Mouse (Mus musculus) lung, embryonic 16.5 days (tissue): ENCODE data around the gene Slc7a6os. TPM values are rescaled to one million over a fixed set of nuclear protein-coding genes. Genes with fewer than 3 reads are reported as not detected.
A peak's percentile ranks its signal among the peaks of the same experiment; 100 is the strongest.
"Not testable (repeated sequence)": the region's sequence is repeated elsewhere in the genome, so short reads cannot be mapped to it uniquely, and the experiment has no call there.

ENCODE experiments used
- ATAC-seq: fragments of 200-750 bp; cut with Nextera tagmentation; 2 replicates; pipeline ENCODE4 v1.8.0; 2017; ENCODE audit warnings: low read depth, mild to moderate bottlenecking, moderate library complexity
- H3K27ac ChIP-seq: fragments of 300-500 bp; sonication (generic); 2 replicates; pipeline ENCODE4 v1.5.1; 2014; ENCODE audit warnings: mild to moderate bottlenecking, control low read depth, low read length
- H3K27me3 ChIP-seq: fragments of 300-500 bp; sonication (generic); 2 replicates; pipeline ENCODE4 v1.6.1; 2014; ENCODE audit warnings: low read depth, low read length, mixed read lengths; ENCODE audit not compliant: control insufficient read depth, insufficient read depth
- H3K36me3 ChIP-seq: fragments of 300-500 bp; sonication (generic); 2 replicates; pipeline ENCODE4 v1.6.1; 2014; ENCODE audit warnings: low read length; ENCODE audit not compliant: control insufficient read depth, insufficient read depth
- H3K4me1 ChIP-seq: fragments of 300-500 bp; sonication (generic); replicated peaks from 2 replicates; pipeline ENCODE4 v1.6.1; 2014; ENCODE audit warnings: low read length, mixed read lengths; ENCODE audit not compliant: control insufficient read depth, insufficient read depth
- H3K4me2 ChIP-seq: fragments of 300-500 bp; sonication (generic); 2 replicates; pipeline ENCODE4 v1.6.1; 2014; ENCODE audit warnings: low read depth, low read length, control low read depth
- H3K4me3 ChIP-seq: fragments of 300-500 bp; sonication (generic); 2 replicates; pipeline ENCODE4 v1.5.1; 2014; ENCODE audit warnings: mild to moderate bottlenecking, low read length, control low read depth
- H3K9ac ChIP-seq: fragments of 300-500 bp; sonication (generic); 2 replicates; pipeline ENCODE4 v1.6.1; 2014; ENCODE audit warnings: low read length, control low read depth
- H3K9me3 ChIP-seq: fragments of 300-500 bp; sonication (generic); 2 replicates; pipeline ENCODE4 v1.6.1; 2016; ENCODE audit warnings: low read length; ENCODE audit not compliant: control insufficient read depth
- WGBS: fragments of 180-500 bp; shearing (Covaris S2); extraction: QIAGEN DNeasy Blood & Tissue Kit; methylation state at CpG from one replicate; pipeline ENCODE4 v1.1.7; 2014; 5-methylcytosine and 5-hydroxymethylcytosine counted together
- polyA plus RNA-seq: library from polyadenylated mRNA; unstranded; fragments of >200 nt; fragmentation: Nextera tagmentation; extraction: Ambion mirVana; gene quantifications from 2 replicates; pipeline ENCODE4 v1.2.1, GENCODE M21; 2015

Slc7a6os gene
- polyA plus RNA-seq, 1 experiment from 2014 or later = 28.3 TPM

GRCm38 (mm10) chr8:106219620-106220019 is 8.9 kb upstream of the Slc7a6os start:
- Histone ChIP-seq H3K27ac (no peak overlapping the region), H3K4me1 (no peaks in the 10 kb centered on the region), H3K4me3 (no peak overlapping the region), H3K4me2 (no peak overlapping the region), H3K9ac (no peak overlapping the region), H3K27me3 (no peaks in the 10 kb centered on the region), H3K9me3 (no peaks in the 10 kb centered on the region), H3K36me3 (peaks cover 12% of the 10 kb centered on the region; the same call in 1 of the 2 replicates)
- 91% methylated on average over 3 of the region's 3 CpGs for WGBS
- no peak for ATAC-seq

- Histone ChIP-seq H3K36me3 (peaks cover 2% of the 10 kb centered on the region; the same call in 1 of the 2 replicates), H3K4me1 (peaks cover 10% of the 10 kb centered on the region), H3K9ac (no peak overlapping the region), H3K27ac (no peak overlapping the region), H3K4me3 (no peak overlapping the region), H3K27me3 (no peaks in the 10 kb centered on the region), H3K4me2 (no peak overlapping the region), H3K9me3 (no peaks in the 10 kb centered on the region)
- 81% methylated on average over 3 of the region's 3 CpGs for WGBS
- no peak for ATAC-seq
Measured at GRCm38 (mm10) chr8:106213959-106214358, 3.2 kb upstream of the Slc7a6os start.

- H3K36me3 ChIP-seq = peaks cover 7% of the 10 kb centered on the region; the same call in 1 of the 2 replicates
Measured at GRCm38 (mm10) chr8:106211421-106211820, 686 bp upstream of the Slc7a6os start.

GRCm38 (mm10) chr8:106210035-106210731 is 552 bp downstream of the Slc7a6os start:
- peak overlapping the region; percentile 93 for H3K27ac ChIP-seq
- under 1% methylated on average over 35 of the region's 35 CpGs for WGBS
- H3K36me3 ChIP-seq = peaks cover 9% of the 10 kb centered on the region; the same call in 1 of the 2 replicates
- peak overlapping the region; percentile 76 for H3K4me2 ChIP-seq
- H3K9me3 ChIP-seq = no peaks in the 10 kb centered on the region
- peaks cover 10% of the 10 kb centered on the region for H3K4me1 ChIP-seq
- peak; percentile 50 for ATAC-seq
- peak overlapping the region; percentile 93 for H3K9ac ChIP-seq
- H3K27me3 ChIP-seq = no peaks in the 10 kb centered on the region
- peak overlapping the region; percentile 92 for H3K4me3 ChIP-seq

More at GRCm38 (mm10) chr8:106211421-106211820, 686 bp upstream of the Slc7a6os start:
- peak overlapping the region; percentile 93 for H3K9ac ChIP-seq
- no peaks in the 10 kb centered on the region for H3K27me3 ChIP-seq
- no peak for ATAC-seq
- H3K4me1 ChIP-seq = peaks cover 10% of the 10 kb centered on the region
- H3K4me3 ChIP-seq = peak overlapping the region; percentile 92
- H3K27ac ChIP-seq = peak overlapping the region; percentile 93
- peak overlapping the region; percentile 76 for H3K4me2 ChIP-seq
- no peaks in the 10 kb centered on the region for H3K9me3 ChIP-seq
- WGBS = 3% methylated on average over 13 of the region's 13 CpGs

- 73% methylated on average over 3 of the region's 3 CpGs for WGBS
- H3K9me3 ChIP-seq = not testable (repeated sequence)
Measured at GRCm38 (mm10) chr8:106199596-106199995, 11.1 kb downstream of the Slc7a6os start.

GRCm38 (mm10) chr8:106198741-106199140 is 12.0 kb downstream of the Slc7a6os start:
- H3K9ac ChIP-seq = no peak overlapping the region
- H3K27me3 ChIP-seq = no peaks in the 10 kb centered on the region
- no peak overlapping the region for H3K4me3 ChIP-seq
- no peak overlapping the region for H3K4me2 ChIP-seq
- H3K4me1 ChIP-seq = no peaks in the 10 kb centered on the region
- peak; percentile 64; the same call in 1 of the 2 replicates for ATAC-seq
- peaks cover 32% of the 10 kb centered on the region for H3K36me3 ChIP-seq
- H3K9me3 ChIP-seq = no peaks in the 10 kb centered on the region
- H3K27ac ChIP-seq = no peak overlapping the region
- 14% methylated on average over 1 of the region's 1 CpGs for WGBS

More at GRCm38 (mm10) chr8:106199596-106199995, 11.1 kb downstream of the Slc7a6os start:
- ATAC-seq, H3K27ac ChIP-seq, H3K4me2 ChIP-seq, H3K4me3 ChIP-seq, H3K9ac ChIP-seq, H3K4me1 ChIP-seq, H3K27me3 ChIP-seq: not testable (repeated sequence)
- H3K36me3 ChIP-seq = peaks cover 38% of the 10 kb centered on the region

GRCm38 (mm10) chr8:106194062-106194461 is 16.7 kb downstream of the Slc7a6os start:
- WGBS = 83% methylated on average over 5 of the region's 5 CpGs
- Histone ChIP-seq H3K9me3 (no peaks in the 10 kb centered on the region), H3K4me1 (no peaks in the 10 kb centered on the region), H3K36me3 (peaks cover 18% of the 10 kb centered on the region; the same call in 1 of the 2 replicates), H3K27ac (no peak overlapping the region), H3K4me2 (no peak overlapping the region), H3K27me3 (no peaks in the 10 kb centered on the region), H3K4me3 (no peak overlapping the region), H3K9ac (no peak overlapping the region)
- no peak for ATAC-seq

- Histone ChIP-seq H3K27ac (no peak overlapping the region), H3K9ac (no peak overlapping the region), H3K9me3 (no peaks in the 10 kb centered on the region), H3K36me3 (peaks cover 16% of the 10 kb centered on the region; the same call in 1 of the 2 replicates), H3K4me1 (no peaks in the 10 kb centered on the region), H3K4me2 (no peak overlapping the region), H3K27me3 (no peaks in the 10 kb centered on the region), H3K4me3 (no peak overlapping the region)
- 82% methylated on average over 6 of the region's 6 CpGs for WGBS
- ATAC-seq = no peak
Measured at GRCm38 (mm10) chr8:106193162-106193561, 17.6 kb downstream of the Slc7a6os start.

GRCm38 (mm10) chr8:106191639-106192038 is 19.1 kb downstream of the Slc7a6os start:
- Histone ChIP-seq H3K4me3 (no peak overlapping the region), H3K9ac (no peak overlapping the region), H3K27ac (no peak overlapping the region), H3K9me3 (no peaks in the 10 kb centered on the region), H3K4me2 (no peak overlapping the region), H3K36me3 (peaks cover 13% of the 10 kb centered on the region; the same call in 1 of the 2 replicates), H3K27me3 (no peaks in the 10 kb centered on the region), H3K4me1 (no peaks in the 10 kb centered on the region)
- no peak for ATAC-seq
- WGBS = 72% methylated on average over 5 of the region's 5 CpGs
